Mouse (Mus musculus) CH12.LX (cell line): ENCODE measurements at regions not wholly inside any gene's neighbourhood (a gene's known extent, or its start where the extent isn't known, plus 50 kb on each side); places are given as distances from the start of the nearest gene placed in this dataset.

Source experiments
- CTCF ChIP-seq, 2 experiments: IDR thresholded peaks in 1 of 2; conservative IDR thresholded peaks in 1 of 2; 2 replicates each; pipeline ENCODE4 v1.5.1; 2011 to 2012; ENCODE audit warnings: low read depth in 2 of 2, low read length in 2 of 2, improper control_type of control experiment in 1 of 2, inconsistent platforms in 1 of 2, mild to moderate bottlenecking in 1 of 2, moderate library complexity in 1 of 2
- HCFC1 ChIP-seq: IDR thresholded peaks from 2 replicates; pipeline ENCODE4 v1.6.1; 2012; ENCODE audit warnings: low read depth, mild to moderate bottlenecking, inconsistent platforms, low read length, improper control_type of control experiment
- MAFK ChIP-seq: IDR thresholded peaks from 2 replicates; pipeline ENCODE4 v1.6.1; 2011; ENCODE audit warnings: low read length, improper control_type of control experiment; ENCODE audit not compliant: insufficient replicate concordance
- UBTF ChIP-seq: IDR thresholded peaks from 2 replicates; pipeline ENCODE4 v1.6.1; 2012; ENCODE audit warnings: low read depth, mild to moderate bottlenecking, inconsistent platforms, low read length, improper control_type of control experiment, moderate library complexity

- no peak for TF ChIP-seq UBTF
- no peak for TF ChIP-seq CTCF (conservative IDR thresholded peaks at IDR 0.05 in 1 of 2, IDR thresholded peaks at IDR 0.05 in 1 of 2; ENCODE audit: low read depth in 2 of 2, low read length in 2 of 2)
- TF ChIP-seq MAFK: no peak
- TF ChIP-seq HCFC1: no peak
These were observed 462.2 kb upstream of the Kif2a start for GRCm38 (mm10) chr13:107483967-107484629.
